Mouse (Mus musculus) heart, embryonic 13.5 days (tissue): ENCODE measurements around the gene Irf3. TPM values are rescaled to one million over a fixed set of nuclear protein-coding genes. Genes with fewer than 3 reads are reported as not detected.
A peak's percentile ranks its signal among the peaks of the same experiment; 100 is the strongest.

ENCODE experiments used
- ATAC-seq: fragments of 200-750 bp; cut with Nextera tagmentation; 2 replicates; pipeline ENCODE4 v1.8.0; 2017; ENCODE audit warnings: moderate TSS enrichment; ENCODE audit not compliant: insufficient number of reproducible peaks, low FRiP score, low TSS enrichment; ENCODE audit errors: extremely low read depth
- H3K27ac ChIP-seq: fragments of 300-500 bp; sonication (generic); replicated peaks from 2 replicates; pipeline ENCODE4 v1.5.1; 2015; ENCODE audit warnings: moderate library complexity, mild to moderate bottlenecking, inconsistent platforms
- H3K27me3 ChIP-seq: fragments of 300-500 bp; sonication (generic); replicated peaks from 2 replicates; pipeline ENCODE4 v1.6.1; 2015; ENCODE audit warnings: mild to moderate bottlenecking, inconsistent platforms
- H3K36me3 ChIP-seq: fragments of 300-500 bp; sonication (generic); 2 replicates; pipeline ENCODE4 v1.6.1; 2015; ENCODE audit warnings: mild to moderate bottlenecking, inconsistent platforms
- H3K4me1 ChIP-seq: fragments of 300-500 bp; sonication (generic); 2 replicates; pipeline ENCODE4 v1.6.1; 2015; ENCODE audit warnings: inconsistent platforms
- H3K4me2 ChIP-seq: fragments of 300-500 bp; sonication (generic); 2 replicates; pipeline ENCODE4 v1.6.1; 2015; ENCODE audit warnings: inconsistent platforms, mild to moderate bottlenecking, moderate library complexity
- H3K4me3 ChIP-seq: fragments of 300-500 bp; sonication (generic); 2 replicates; pipeline ENCODE4 v1.5.1; 2015; ENCODE audit warnings: moderate library complexity, mild to moderate bottlenecking, inconsistent platforms
- H3K9ac ChIP-seq: fragments of 300-500 bp; sonication (generic); 2 replicates; pipeline ENCODE4 v1.6.1; 2015; ENCODE audit warnings: inconsistent platforms, mild to moderate bottlenecking, moderate library complexity
- H3K9me3 ChIP-seq: fragments of 300-500 bp; sonication (generic); 2 replicates; pipeline ENCODE4 v1.6.1; 2016; ENCODE audit warnings: inconsistent platforms
- WGBS: fragments of 180-500 bp; shearing (Covaris S2); methylation state at CpG from one replicate; pipeline ENCODE4 v1.1.7; 2015; ENCODE audit warnings: mixed read lengths; 5-methylcytosine and 5-hydroxymethylcytosine counted together
- polyA plus RNA-seq: library from polyadenylated mRNA; unstranded; fragments of >200 nt; fragmentation: Nextera tagmentation; extraction: Ambion mirVana; gene quantifications from 2 replicates; pipeline ENCODE4 v1.2.1, GENCODE M21; 2015

Gene Irf3
- polyA plus RNA-seq, 1 experiment from 2014 or later: 63.6 TPM

DNA sequence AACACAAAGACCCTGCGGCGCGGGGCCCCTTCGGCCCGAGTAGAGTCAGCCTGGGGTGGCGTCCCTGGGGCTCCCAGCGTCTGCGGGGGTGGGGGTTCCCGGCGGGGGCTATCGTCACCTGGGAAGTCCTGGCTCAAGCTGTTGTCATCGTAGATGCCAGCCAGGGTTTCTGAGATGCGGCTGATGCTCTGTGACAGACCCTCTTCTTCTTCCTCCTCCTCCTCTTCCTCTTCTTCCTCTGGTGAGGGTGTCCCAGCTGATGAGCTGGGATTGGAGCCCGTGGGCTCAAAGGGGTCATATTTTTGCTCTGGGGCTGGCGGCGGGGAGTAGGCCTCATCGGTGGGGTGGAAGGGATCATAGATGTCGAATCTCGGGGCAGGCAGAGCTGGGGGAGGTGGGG, 11.0 kb downstream of the Irf3 start:
- Histone ChIP-seq H3K27me3 (no peaks in the 10 kb centered on the region), H3K4me3 (no peak overlapping the region), H3K9ac (no peak overlapping the region), H3K4me1 (peaks cover 23% of the 10 kb centered on the region), H3K9me3 (no peaks in the 10 kb centered on the region), H3K36me3 (peaks cover 100% of the 10 kb centered on the region), H3K4me2 (no peak overlapping the region), H3K27ac (no peak overlapping the region)
- no peak for ATAC-seq
- WGBS: 94% methylated on average over 19 of the region's 19 CpGs

DNA sequence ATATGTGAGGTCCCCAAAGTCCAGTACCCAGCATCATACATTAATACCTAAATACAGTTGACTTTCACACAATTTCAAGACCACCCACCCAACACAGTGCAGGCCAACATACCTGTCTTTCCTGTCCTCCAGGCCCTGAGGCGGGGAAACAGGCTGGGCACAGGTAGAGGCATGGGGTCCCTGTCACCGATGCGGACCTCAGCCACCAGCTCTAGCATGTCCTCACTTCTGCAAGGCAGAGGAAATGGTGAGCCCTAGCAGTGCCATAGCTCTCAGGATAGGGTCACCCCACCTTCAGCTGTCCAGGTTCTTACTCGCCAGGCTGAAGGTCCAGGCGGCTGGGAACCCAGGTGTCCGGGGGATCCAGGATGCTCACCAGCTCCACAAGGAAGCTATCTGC, 14.6 kb downstream of the Irf3 start:
- peaks cover 71% of the 10 kb centered on the region for H3K36me3 ChIP-seq
- no peak overlapping the region for H3K4me3 ChIP-seq
- H3K4me1 ChIP-seq: peaks cover 22% of the 10 kb centered on the region
- H3K27me3 ChIP-seq: no peaks in the 10 kb centered on the region
- ATAC-seq: no peak
- no peaks in the 10 kb centered on the region for H3K9me3 ChIP-seq
- 95% methylated on average over 6 of the region's 6 CpGs for WGBS
- H3K9ac ChIP-seq: no peak overlapping the region
- H3K27ac ChIP-seq: no peak overlapping the region
- no peak overlapping the region for H3K4me2 ChIP-seq

DNA sequence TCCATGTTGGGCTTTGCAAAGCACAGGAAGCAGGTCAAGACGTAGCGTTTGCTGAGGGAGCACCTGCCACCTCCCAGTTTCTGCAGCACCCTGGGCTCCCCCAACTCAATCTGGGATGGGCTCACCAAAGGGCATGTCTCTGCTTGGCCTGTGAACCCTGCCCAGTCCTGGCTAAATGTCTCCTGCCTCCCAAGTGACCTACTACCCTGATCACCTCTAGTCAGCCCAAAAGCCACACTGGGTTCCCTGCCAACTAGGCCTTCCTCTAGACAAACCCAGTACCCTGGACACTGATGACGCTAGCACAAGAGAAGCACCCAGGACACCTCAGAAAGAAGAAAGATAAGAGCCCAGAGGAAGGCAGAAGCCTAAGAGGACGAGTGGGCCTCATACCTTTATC, 15.4 kb downstream of the Irf3 start:
- Histone ChIP-seq H3K9me3 (no peaks in the 10 kb centered on the region), H3K4me1 (peaks cover 22% of the 10 kb centered on the region), H3K4me3 (no peak overlapping the region), H3K27me3 (no peaks in the 10 kb centered on the region), H3K27ac (no peak overlapping the region), H3K36me3 (peaks cover 63% of the 10 kb centered on the region), H3K9ac (0 out of 2 replicates have a peak overlapping the region, but pooled peaks have one; percentile 5), H3K4me2 (no peak overlapping the region)
- WGBS: 74% methylated on average over 4 of the region's 4 CpGs
- ATAC-seq: no peak

DNA sequence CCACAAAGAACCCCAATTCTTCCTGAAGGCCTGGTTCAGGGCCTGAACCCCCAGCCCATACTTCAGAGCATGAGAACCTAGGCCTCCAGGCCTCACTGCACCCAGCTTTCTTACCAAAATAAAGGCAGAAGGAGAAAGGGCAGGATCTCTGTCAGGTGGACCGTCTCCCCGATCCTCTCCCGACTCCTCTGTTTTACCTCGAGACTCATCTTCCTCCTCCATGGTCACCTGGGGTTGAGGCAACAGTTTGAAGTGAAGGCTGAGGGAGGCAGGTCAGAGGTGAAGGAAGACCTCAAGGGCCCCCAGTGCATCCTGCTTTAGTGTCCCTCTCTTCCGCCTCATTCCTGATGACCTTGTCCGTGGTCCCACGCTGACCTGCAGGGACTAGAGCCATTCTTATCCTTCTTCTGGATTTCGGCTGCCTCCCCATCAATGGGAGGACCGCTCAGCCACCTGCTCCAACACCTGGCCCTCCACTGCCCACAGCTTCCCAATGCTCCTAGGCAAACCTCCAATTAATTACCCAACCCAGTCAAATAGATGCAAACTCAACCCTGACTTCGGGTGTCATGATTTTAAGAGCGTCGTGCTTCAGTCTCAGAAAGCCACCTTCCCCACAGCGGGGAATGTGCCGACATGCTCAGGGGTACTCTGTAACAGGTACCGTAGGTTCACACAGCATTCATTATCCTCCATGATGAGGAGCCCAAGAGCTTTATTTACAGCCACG, 16.1 kb downstream of the Irf3 start:
- ATAC-seq: no peak

DNA sequence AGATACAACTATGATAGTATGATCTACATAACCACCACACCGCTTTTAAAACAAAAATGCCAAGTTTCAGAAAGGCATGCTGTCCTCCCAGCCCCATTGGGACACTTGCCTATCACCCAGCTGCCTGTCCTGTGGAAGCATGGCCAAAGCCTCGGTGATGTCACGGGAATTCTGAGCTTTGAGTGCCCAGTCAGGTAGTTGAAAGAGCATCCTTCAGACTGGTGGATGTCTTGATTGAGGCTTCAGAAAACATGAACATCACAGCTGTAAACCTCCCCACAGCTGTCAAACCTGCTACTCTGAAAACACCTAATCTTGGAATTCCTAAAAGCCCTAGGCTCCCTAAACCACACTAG, 16.6 kb downstream of the Irf3 start:
- H3K27me3 ChIP-seq: no peaks in the 10 kb centered on the region
- H3K9ac ChIP-seq: peak overlapping the region; percentile 99
- H3K4me3 ChIP-seq: 0 out of 2 replicates have a peak overlapping the region, but pooled peaks have one; percentile 99
- H3K27ac ChIP-seq: no peak overlapping the region
- H3K36me3 ChIP-seq: peaks cover 50% of the 10 kb centered on the region
- H3K4me1 ChIP-seq: peaks cover 32% of the 10 kb centered on the region
- WGBS: 89% methylated on average over 3 of the region's 3 CpGs
- no peak for ATAC-seq
- H3K9me3 ChIP-seq: no peaks in the 10 kb centered on the region
- H3K4me2 ChIP-seq: peak overlapping the region; percentile 79

More for the DNA sequence above, 16.1 kb downstream of the Irf3 start:
- no peak overlapping the region for H3K27ac ChIP-seq
- H3K9ac ChIP-seq: 0 out of 2 replicates have a peak overlapping the region, but pooled peaks have one; percentile 5
- no peaks in the 10 kb centered on the region for H3K9me3 ChIP-seq
- peaks cover 56% of the 10 kb centered on the region for H3K36me3 ChIP-seq
- no peak overlapping the region for H3K4me2 ChIP-seq
- 94% methylated on average over 16 of the region's 16 CpGs for WGBS
- peaks cover 27% of the 10 kb centered on the region for H3K4me1 ChIP-seq
- H3K4me3 ChIP-seq: no peak overlapping the region
- no peaks in the 10 kb centered on the region for H3K27me3 ChIP-seq

DNA sequence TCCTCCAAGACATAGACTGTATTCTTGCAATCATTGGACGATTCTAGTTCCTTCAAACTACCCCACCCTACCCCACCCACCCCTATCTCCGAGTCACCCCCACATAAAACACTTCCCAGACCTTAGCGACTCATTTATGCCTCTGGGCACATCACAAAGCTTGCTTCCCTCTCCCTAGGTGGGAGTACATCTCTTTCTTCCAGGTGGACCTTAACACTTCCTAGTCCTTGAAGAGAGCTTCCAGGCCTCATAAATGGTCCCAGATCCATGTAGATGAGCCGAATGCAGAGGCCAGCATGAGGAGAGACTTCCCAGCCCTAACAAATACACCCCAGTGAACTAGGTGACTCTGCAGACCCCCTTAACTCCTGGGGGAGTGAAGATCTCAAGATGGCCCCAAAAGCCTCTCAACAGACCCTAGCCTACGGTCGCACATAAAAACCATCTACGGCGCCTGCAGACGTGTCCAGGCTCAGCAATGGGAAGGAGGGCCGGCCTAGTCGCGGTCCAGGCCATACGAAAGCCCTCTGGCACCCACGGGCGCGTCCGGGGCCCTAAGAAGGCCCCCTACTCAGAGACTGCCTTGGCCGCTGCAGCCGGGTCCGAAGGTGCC, 18.0 kb downstream of the Irf3 start:
- Histone ChIP-seq H3K27ac (peak overlapping the region; percentile 100), H3K9me3 (no peaks in the 10 kb centered on the region), H3K4me3 (peak overlapping the region; percentile 99), H3K9ac (peak overlapping the region; percentile 99), H3K4me1 (peaks cover 43% of the 10 kb centered on the region), H3K4me2 (peak overlapping the region; percentile 79), H3K27me3 (no peaks in the 10 kb centered on the region), H3K36me3 (peaks cover 37% of the 10 kb centered on the region)
- no peak for ATAC-seq
- under 1% methylated on average over 20 of the region's 20 CpGs for WGBS

DNA sequence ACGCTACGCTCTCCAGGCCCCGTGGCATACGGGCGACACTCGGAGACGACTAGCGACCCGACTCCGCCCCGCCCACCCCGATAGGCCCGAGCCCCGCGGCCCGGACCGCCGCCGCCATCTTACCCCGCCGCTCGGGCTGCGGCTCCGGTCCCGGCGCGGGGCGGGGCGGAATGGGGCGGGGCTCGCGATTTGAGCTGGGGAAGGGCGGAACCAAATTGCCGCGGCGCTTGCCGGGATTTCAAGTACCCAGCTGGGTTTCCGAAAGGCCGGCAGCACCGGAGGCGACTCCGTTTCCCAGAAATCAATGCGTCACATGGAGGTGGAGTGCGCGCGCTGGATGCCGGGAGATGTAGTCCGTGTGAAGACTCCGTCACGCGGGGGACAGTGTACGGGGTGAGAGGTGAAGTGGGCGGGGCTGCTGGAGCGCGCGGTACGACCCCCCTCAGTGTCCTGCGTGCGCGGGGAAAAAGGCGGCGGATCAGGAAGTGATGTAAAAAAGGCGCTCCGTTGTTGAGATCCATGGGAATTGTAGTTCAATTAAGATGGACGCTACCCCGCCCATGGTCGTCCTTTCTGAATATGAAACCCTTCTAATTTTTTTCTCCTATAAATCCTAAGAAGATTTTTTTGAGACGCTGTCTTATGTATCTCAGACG, 18.6 kb downstream of the Irf3 start, which contains the start of gene Scaf1:
Scaf1 (minus strand) TSS at position 407 of the 656 bp plus-strand sequence.
- under 1% methylated on average over 69 of the region's 69 CpGs for WGBS
- no peaks in the 10 kb centered on the region for H3K27me3 ChIP-seq

DNA sequence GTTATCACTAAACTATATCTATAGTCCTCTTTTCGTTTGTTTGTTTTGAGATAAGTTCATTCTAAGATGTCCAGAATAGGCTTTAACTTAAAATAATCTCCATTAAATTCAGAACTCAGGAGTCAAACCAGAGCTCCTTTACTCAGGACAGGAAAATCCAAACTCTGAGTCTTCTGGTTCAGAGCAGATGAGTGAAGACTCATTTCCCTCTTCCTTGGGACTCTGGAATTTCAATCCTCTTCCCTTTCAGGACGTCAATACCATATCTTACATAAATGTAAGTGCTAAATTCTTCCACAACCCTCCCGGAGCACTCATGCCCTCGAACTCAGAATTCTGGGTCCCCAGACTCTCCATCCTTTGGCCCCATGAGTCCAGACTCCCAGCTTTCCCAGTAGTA, 19.3 kb downstream of the Irf3 start:
- H3K27me3 ChIP-seq: no peaks in the 10 kb centered on the region
- H3K9ac ChIP-seq: peak overlapping the region; percentile 85
- H3K4me1 ChIP-seq: peaks cover 43% of the 10 kb centered on the region
- H3K4me2 ChIP-seq: peak overlapping the region; percentile 86
- H3K4me3 ChIP-seq: peak overlapping the region; percentile 99
- WGBS: under 1% methylated on average over 4 of the region's 4 CpGs
- H3K27ac ChIP-seq: peak overlapping the region; percentile 100
- no peak for ATAC-seq
- H3K9me3 ChIP-seq: no peaks in the 10 kb centered on the region
- H3K36me3 ChIP-seq: peaks cover 35% of the 10 kb centered on the region

More for the DNA sequence above, 18.6 kb downstream of the Irf3 start, which contains the start of gene Scaf1:
- Histone ChIP-seq H3K4me2 (peak within 1 kb of the TSS; percentile 86), H3K4me1 (peaks cover 43% of the 10 kb centered on the region), H3K9ac (peak within 1 kb of the TSS; percentile 99), H3K4me3 (peak within 1 kb of the TSS; percentile 99), H3K36me3 (peaks cover 37% of the 10 kb centered on the region), H3K27ac (peak within 1 kb of the TSS; percentile 100), H3K9me3 (no peaks in the 10 kb centered on the region)
- ATAC-seq: peak; percentile 88

DNA sequence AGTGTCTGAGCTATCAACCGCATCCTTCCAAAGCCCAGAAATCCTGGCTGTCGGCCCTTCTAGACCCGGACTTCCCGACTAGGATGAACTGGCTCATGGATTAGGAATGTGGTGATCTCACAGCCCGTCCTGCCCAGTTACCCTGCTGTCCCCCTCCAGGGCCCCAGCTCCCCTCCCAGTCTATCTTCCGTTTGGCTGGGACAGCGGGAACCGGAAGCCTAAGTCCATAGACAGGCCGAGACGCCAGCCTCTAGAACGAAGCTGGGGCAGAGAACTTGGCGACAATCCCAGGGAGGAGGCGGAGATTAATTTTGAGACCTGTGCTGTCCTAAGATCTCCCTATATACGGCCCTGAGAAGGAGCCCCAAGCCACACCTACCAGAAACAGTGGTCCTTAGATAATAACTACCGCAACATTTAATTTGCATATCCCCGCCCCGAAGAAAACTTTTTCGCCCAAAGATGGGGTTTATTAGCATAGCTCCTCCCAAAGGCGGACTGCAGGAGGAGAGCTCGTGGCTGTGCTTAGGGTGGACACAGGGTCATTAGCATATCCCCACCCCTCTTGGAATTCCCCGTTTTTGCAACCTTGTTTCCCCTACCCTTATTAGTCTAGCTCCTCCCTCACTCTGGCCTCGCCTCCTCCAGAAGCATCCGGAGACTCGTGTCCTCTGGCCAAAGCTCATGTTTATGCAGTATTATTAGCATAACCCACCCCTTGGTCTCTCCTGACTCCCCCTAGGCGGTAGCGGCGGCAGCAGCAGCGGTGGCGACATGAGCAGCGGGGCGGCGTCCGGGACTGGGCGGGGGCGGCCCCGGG, 20.0 kb downstream of the Irf3 start, which contains the start of gene Rras:
Rras (plus strand) TSS at position 720 of the 820 bp plus-strand sequence.
- Histone ChIP-seq H3K27ac (peak within 1 kb of the TSS; percentile 100), H3K4me1 (peaks cover 43% of the 10 kb centered on the region), H3K4me3 (peak within 1 kb of the TSS; percentile 99), H3K4me2 (peak within 1 kb of the TSS; percentile 86), H3K9ac (peak within 1 kb of the TSS; percentile 91), H3K27me3 (no peaks in the 10 kb centered on the region), H3K9me3 (no peaks in the 10 kb centered on the region), H3K36me3 (peaks cover 28% of the 10 kb centered on the region)
- peak; percentile 84 for ATAC-seq
- under 1% methylated on average over 36 of the region's 36 CpGs for WGBS

DNA sequence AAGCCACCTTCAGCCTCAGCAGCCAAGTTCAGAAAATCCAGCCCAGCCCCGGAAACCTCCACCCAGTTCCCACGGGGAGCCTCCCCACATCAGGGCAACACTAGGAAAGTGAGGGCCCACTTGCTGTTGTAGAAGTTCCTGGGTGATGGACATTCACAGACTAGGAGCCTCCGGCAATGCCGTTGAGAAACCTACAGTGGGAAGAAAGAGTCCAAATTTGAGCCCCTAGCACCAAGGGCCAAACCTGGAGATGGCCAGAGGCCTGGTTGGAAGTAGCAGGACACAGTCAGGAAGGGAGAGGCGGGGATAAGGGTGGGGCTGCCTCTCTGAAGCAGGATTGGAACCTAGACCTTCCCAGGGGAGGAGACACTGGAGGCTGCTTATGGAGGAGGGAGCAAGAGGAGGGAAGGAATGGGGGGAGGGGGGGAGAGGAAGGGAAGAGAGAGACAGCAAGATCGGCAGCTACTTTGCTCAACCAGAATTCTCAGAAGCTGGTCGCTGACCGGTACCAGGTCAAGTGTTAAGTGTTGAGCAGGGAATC, 21.7 kb downstream of the Irf3 start:
- H3K9me3 ChIP-seq: no peaks in the 10 kb centered on the region
- WGBS: 18% methylated on average over 8 of the region's 8 CpGs
- peaks cover 12% of the 10 kb centered on the region for H3K36me3 ChIP-seq
- peaks cover 33% of the 10 kb centered on the region for H3K4me1 ChIP-seq
- H3K27me3 ChIP-seq: no peaks in the 10 kb centered on the region
- peak overlapping the region; percentile 99 for H3K4me3 ChIP-seq
- no peak for ATAC-seq
- H3K27ac ChIP-seq: peak overlapping the region; percentile 100
- peak overlapping the region; percentile 86 for H3K4me2 ChIP-seq
- peak overlapping the region; percentile 91 for H3K9ac ChIP-seq
